Mouse (Mus musculus) hindbrain, embryonic 14.5 days (tissue): ENCODE measurements around the gene Slc35b2. TPM values are rescaled to one million over a fixed set of nuclear protein-coding genes. Genes with fewer than 3 reads are reported as not detected.
A peak's percentile ranks its signal among the peaks of the same experiment; 100 is the strongest.

Experiments
- ATAC-seq: fragments of 200-750 bp; cut with Nextera tagmentation; 2 replicates; pipeline ENCODE4 v1.8.0; 2017; ENCODE audit warnings: moderate number of reproducible peaks, mild to moderate bottlenecking, moderate TSS enrichment, moderate library complexity; ENCODE audit not compliant: low FRiP score
- DNase-seq: peaks from one replicate; pipeline ENCODE4 v3.0.0-alpha.2; 2015; ENCODE audit warnings: low spot score
- H3K27ac ChIP-seq: fragments of 300-500 bp; sonication (generic); 2 replicates; pipeline ENCODE4 v1.5.1; 2014; ENCODE audit warnings: mild to moderate bottlenecking, moderate library complexity
- H3K27me3 ChIP-seq: fragments of 300-500 bp; sonication (generic); 2 replicates; pipeline ENCODE4 v1.6.1; 2014; ENCODE audit warnings: mild to moderate bottlenecking, low read length, mixed read lengths; ENCODE audit not compliant: control insufficient read depth, insufficient read depth
- H3K36me3 ChIP-seq: fragments of 300-500 bp; sonication (generic); replicated peaks from 2 replicates; pipeline ENCODE4 v1.6.1; 2014; ENCODE audit not compliant: control insufficient read depth, insufficient read depth
- H3K4me1 ChIP-seq: fragments of 300-500 bp; sonication (generic); replicated peaks from 2 replicates; pipeline ENCODE4 v1.6.1; 2014; ENCODE audit warnings: antibody characterized with exemption, low read length, mixed read lengths; ENCODE audit not compliant: control insufficient read depth, insufficient read depth
- H3K4me2 ChIP-seq: fragments of 300-500 bp; sonication (generic); replicated peaks from 2 replicates; pipeline ENCODE4 v1.6.1; 2014; ENCODE audit warnings: mild to moderate bottlenecking, moderate library complexity
- H3K4me3 ChIP-seq: fragments of 300-500 bp; sonication (generic); replicated peaks from 2 replicates; pipeline ENCODE4 v1.5.1; 2014; ENCODE audit warnings: mild to moderate bottlenecking, low read length
- H3K9ac ChIP-seq: fragments of 300-500 bp; sonication (generic); 2 replicates; pipeline ENCODE4 v1.6.1; 2014
- H3K9me3 ChIP-seq: fragments of 300-500 bp; sonication (generic); 2 replicates; pipeline ENCODE4 v1.6.1; 2016; ENCODE audit warnings: low read length; ENCODE audit not compliant: control insufficient read depth
- WGBS: fragments of 180-500 bp; shearing (Covaris S2); extraction: QIAGEN DNeasy Blood & Tissue Kit; methylation state at CpG from one replicate; pipeline ENCODE4 v1.1.7; 2014; 5-methylcytosine and 5-hydroxymethylcytosine counted together
- polyA plus RNA-seq: library from polyadenylated mRNA; unstranded; fragments of >200 nt; fragmentation: Nextera tagmentation; extraction: Ambion mirVana; gene quantifications from 2 replicates; pipeline ENCODE4 v1.2.1, GENCODE M21; 2014

Slc35b2 gene
- polyA plus RNA-seq, 1 experiment from 2014 or later = 83.1 TPM

DNA sequence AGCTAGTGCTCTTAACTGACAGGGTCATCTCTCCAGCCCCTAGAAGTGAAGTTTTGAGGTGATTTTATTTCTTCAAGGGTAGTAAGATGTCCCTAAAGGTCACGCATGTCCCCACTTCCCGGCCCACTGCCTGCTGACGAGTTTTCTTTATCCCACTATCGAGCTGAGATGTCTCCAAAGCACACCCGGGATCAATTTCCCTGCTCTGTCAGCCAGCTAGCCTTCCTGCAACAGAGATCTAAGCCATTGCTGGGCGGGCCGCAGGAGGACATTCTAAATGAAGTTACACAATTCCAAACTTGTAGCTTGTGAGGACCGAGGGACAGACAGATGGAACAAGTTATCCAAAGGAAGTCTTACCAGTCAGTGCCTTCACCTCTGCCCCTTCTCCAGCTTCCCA lies 36.6 kb downstream of the Slc35b2 start:
- DNase-seq = no peak

GRCm38 (mm10) chr17:45601325-45601724 lies 37.7 kb downstream of the Slc35b2 start:
- ATAC-seq (no peak), DNase-seq (no peak)
- Histone ChIP-seq H3K27ac (no peak overlapping the region), H3K9me3 (no peaks in the 10 kb centered on the region), H3K27me3 (peaks cover 32% of the 10 kb centered on the region), H3K36me3 (no peaks in the 10 kb centered on the region), H3K4me3 (no peak overlapping the region), H3K4me2 (no peak overlapping the region), H3K9ac (0 out of 2 replicates have a peak overlapping the region, but pooled peaks have one; percentile 17), H3K4me1 (peaks cover 8% of the 10 kb centered on the region)
- WGBS = 13% methylated on average over 22 of the region's 22 CpGs

More for the DNA sequence above, 36.6 kb downstream of the Slc35b2 start:
- WGBS = 65% methylated on average over 8 of the region's 8 CpGs
- Histone ChIP-seq H3K36me3 (no peaks in the 10 kb centered on the region), H3K27ac (no peak overlapping the region), H3K9me3 (no peaks in the 10 kb centered on the region), H3K4me2 (no peak overlapping the region), H3K4me1 (peaks cover 9% of the 10 kb centered on the region), H3K4me3 (no peak overlapping the region), H3K9ac (no peak overlapping the region), H3K27me3 (peaks cover 32% of the 10 kb centered on the region)
- no peak for ATAC-seq

GRCm38 (mm10) chr17:45601877-45602304 lies 38.2 kb downstream of the Slc35b2 start, which contains the start of gene Mymx:
Gene Mymx (minus strand): TSS chr17:45602102.
- H3K27ac ChIP-seq = no peak within 1 kb of the TSS
- no peak within 1 kb of the TSS for H3K4me2 ChIP-seq
- peaks cover 32% of the 10 kb centered on the region for H3K27me3 ChIP-seq
- peaks cover 8% of the 10 kb centered on the region for H3K4me1 ChIP-seq
- H3K4me3 ChIP-seq = no peak within 1 kb of the TSS
- no peaks in the 10 kb centered on the region for H3K36me3 ChIP-seq
- 26% methylated on average over 6 of the region's 6 CpGs for WGBS
- no peaks in the 10 kb centered on the region for H3K9me3 ChIP-seq
- no peak for DNase-seq
- no peak for ATAC-seq
- 0 out of 2 replicates have a peak within 1 kb of the TSS, but pooled peaks have one; percentile 17 for H3K9ac ChIP-seq

DNA sequence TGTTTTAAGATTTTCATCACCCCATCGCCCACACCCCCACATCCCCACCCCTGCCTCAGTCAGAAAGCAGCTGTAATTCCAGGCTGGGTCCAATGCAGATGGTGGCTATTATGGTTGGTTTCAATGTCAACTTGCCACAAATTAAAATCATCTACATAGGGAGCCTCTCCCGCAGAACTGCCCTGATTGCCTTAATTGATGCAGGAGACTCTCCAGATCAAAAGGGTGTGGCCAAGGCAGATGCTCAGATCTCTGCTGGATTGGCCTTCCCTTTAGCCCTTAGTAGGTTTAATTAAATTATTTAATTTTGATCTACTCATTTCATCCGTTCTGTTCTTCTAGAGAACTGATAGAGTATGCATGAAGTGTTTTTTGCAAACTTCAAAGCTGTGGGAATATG lies 39.3 kb downstream of the Slc35b2 start:
- no peak overlapping the region for H3K4me2 ChIP-seq

DNA sequence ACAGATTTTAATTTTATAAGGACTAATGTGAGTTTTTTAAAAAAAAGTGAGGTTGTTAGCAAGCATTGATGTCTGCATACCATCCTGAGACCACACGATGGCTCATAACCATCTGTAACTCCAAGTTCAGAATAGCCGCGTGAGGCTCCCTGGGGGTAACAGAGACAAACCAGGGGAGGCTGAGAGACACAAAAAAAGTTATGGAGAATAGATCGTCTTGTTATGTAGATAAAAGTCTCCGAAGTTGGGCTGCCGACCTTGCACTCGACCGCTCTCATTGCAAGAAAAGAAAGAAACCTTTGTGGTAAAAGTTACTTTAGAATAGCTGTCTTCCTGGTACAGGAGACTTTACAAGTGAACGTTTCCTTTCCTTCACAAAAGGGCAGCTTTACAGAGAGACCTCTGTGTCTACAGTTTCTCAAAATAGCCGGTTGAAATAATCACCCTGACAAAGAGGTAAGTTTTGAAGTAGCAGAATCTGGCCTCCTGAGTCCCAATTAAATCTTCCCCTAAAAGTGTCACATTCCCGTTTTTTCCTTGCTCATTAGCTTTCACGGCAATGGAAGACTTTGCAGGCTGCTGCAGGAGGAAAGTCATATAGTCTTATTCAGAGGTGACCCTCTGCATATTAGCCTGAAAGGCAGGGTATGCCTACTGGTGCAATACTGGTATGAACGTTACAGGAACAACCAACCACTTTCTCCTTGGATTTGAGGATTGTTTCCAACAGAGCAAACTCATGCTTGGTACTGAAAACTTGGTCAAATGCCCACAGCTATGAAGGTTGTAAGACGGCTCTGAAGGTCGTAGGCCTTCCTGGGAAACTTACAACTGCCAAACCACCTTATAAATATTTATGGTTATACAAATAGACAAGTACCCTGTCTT lies 43.6 kb downstream of the Slc35b2 start:
- H3K9me3 ChIP-seq = no peaks in the 10 kb centered on the region
- H3K27ac ChIP-seq = no peak overlapping the region
- H3K4me3 ChIP-seq = no peak overlapping the region
- WGBS = 81% methylated on average over 15 of the region's 15 CpGs
- no peak overlapping the region for H3K9ac ChIP-seq
- no peak for ATAC-seq
- DNase-seq = no peak
- no peak overlapping the region for H3K4me2 ChIP-seq
- no peaks in the 10 kb centered on the region for H3K36me3 ChIP-seq
- H3K27me3 ChIP-seq = peaks cover 2% of the 10 kb centered on the region; the same call in 1 of the 2 replicates
- no peaks in the 10 kb centered on the region for H3K4me1 ChIP-seq

More for the DNA sequence above, 39.3 kb downstream of the Slc35b2 start:
- ATAC-seq (no peak), DNase-seq (no peak)
- WGBS = 74% methylated on average over 3 of the region's 3 CpGs
- Histone ChIP-seq H3K36me3 (no peaks in the 10 kb centered on the region), H3K9ac (no peak overlapping the region), H3K4me1 (peaks cover 8% of the 10 kb centered on the region), H3K9me3 (no peaks in the 10 kb centered on the region), H3K27ac (no peak overlapping the region), H3K4me3 (no peak overlapping the region), H3K27me3 (peaks cover 32% of the 10 kb centered on the region)

GRCm38 (mm10) chr17:45608396-45608795 lies 44.7 kb downstream of the Slc35b2 start:
- DNase-seq (no peak), ATAC-seq (no peak)
- 93% methylated on average over 4 of the region's 4 CpGs for WGBS
- Histone ChIP-seq H3K4me3 (no peak overlapping the region), H3K9ac (no peak overlapping the region), H3K4me1 (no peaks in the 10 kb centered on the region), H3K27ac (no peak overlapping the region), H3K36me3 (no peaks in the 10 kb centered on the region), H3K9me3 (no peaks in the 10 kb centered on the region), H3K27me3 (no peaks in the 10 kb centered on the region), H3K4me2 (no peak overlapping the region)

GRCm38 (mm10) chr17:45610144-45610866 lies 46.6 kb downstream of the Slc35b2 start:
- Histone ChIP-seq H3K36me3 (no peaks in the 10 kb centered on the region), H3K4me1 (no peaks in the 10 kb centered on the region), H3K9me3 (no peaks in the 10 kb centered on the region), H3K27me3 (no peaks in the 10 kb centered on the region), H3K4me2 (no peak overlapping the region), H3K4me3 (no peak overlapping the region), H3K27ac (no peak overlapping the region), H3K9ac (no peak overlapping the region)
- DNase-seq = no peak
- ATAC-seq = no peak
- WGBS = 29% methylated on average over 5 of the region's 5 CpGs

- Histone ChIP-seq H3K9me3 (no peaks in the 10 kb centered on the region), H3K9ac (no peak overlapping the region), H3K27ac (no peak overlapping the region), H3K4me2 (no peak overlapping the region), H3K4me1 (no peaks in the 10 kb centered on the region), H3K4me3 (no peak overlapping the region), H3K27me3 (no peaks in the 10 kb centered on the region), H3K36me3 (no peaks in the 10 kb centered on the region)
- ATAC-seq = no peak
- WGBS = 83% methylated on average over 8 of the region's 8 CpGs
- no peak for DNase-seq
Observed at GRCm38 (mm10) chr17:45612008-45612407, 48.3 kb downstream of the Slc35b2 start.

- Histone ChIP-seq H3K4me2 (no peak overlapping the region), H3K4me1 (no peaks in the 10 kb centered on the region), H3K27ac (no peak overlapping the region), H3K27me3 (no peaks in the 10 kb centered on the region), H3K36me3 (no peaks in the 10 kb centered on the region), H3K9ac (no peak overlapping the region), H3K4me3 (no peak overlapping the region), H3K9me3 (no peaks in the 10 kb centered on the region)
- ATAC-seq (no peak), DNase-seq (no peak)
- 89% methylated on average over 7 of the region's 7 CpGs for WGBS
Observed at GRCm38 (mm10) chr17:45612921-45613320, 49.2 kb downstream of the Slc35b2 start.
